Mouse (Mus musculus): ENCODE measurements around the gene Akap6. TPM values are rescaled to one million over a fixed set of nuclear protein-coding genes. Genes with fewer than 3 reads are reported as not detected.
A peak's percentile ranks its signal among the peaks of the same experiment; 100 is the strongest.

Gene Akap6
- total RNA-seq, 2 experiments from 2014 or later: not detected

DNA sequence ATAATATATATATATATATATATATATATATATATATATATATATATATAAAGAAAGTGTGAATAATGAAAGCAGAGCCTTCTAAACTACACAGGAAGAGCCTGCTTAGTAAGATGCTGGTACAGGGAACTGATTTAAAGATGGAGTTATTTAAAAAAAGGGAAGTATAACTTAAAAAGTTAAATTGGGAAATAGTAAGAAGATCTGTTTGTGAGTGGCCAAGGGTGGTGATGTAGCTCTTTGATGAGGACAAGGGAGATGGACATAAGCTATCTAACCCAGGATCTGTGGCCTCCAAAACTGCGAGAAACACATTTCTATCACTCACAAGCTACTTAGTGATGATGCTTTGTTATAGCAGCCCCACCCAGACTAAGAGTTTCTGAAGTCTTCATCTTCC is 146.8 kb downstream of the Akap6 start:
- peak; percentile 59; the same call in 1 of the 2 replicates for ATAC-seq (ENCODE audit: poor library complexity, severe bottlenecking)

DNA sequence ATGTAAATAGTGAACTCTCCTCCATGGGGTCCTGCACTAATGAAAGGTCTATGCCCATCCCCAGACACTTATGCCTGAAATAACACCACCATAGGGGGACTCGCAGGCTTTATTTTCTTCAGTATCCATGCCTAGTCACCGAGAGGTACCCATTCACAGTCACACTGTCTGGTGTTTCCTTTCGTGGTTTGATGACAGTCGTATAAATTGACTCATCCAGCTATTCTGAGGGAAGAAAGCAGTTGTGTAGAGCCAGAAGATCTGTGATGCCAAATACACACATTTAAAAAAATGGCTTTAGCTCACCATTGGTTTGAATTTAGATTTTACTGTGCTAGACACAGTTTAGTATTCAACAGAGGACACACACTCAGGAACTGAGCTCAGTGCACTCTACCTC is 147.8 kb downstream of the Akap6 start:
- ATAC-seq (ENCODE audit: poor library complexity, severe bottlenecking): no peak

DNA sequence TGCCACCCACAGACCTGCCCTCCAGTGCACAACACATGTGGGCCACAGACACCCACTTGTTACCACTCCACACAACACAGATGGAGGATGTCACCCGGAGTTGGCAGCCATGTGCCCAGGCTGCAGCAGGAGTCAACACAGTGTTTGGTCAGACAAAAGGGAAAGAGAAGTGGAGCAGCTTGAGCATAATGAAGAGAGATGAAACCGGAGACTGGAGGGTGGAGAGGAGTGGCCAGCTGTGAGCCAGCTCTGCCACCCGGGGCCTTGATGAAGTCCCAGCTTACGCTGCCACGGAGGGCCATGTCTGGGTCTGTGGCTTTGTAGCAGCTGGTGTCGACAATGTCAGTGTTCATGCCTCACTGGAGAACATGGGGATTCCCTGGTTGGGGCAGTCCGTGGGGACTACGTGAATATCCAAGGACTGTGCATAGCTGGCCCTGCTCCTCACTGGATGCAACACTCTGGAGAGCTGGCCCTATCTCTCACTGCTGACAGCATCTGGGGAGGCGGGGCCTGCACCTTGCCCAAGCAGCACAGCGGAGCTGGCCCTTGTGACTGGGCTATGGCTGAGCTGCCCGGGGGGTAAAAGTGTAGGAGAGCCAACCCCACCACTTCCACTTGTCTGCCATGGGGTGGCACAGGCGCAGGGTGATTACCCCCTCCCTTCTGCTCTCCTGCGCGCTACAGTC is 148.8 kb downstream of the Akap6 start:
- no peak for ATAC-seq (ENCODE audit: poor library complexity, severe bottlenecking)

DNA sequence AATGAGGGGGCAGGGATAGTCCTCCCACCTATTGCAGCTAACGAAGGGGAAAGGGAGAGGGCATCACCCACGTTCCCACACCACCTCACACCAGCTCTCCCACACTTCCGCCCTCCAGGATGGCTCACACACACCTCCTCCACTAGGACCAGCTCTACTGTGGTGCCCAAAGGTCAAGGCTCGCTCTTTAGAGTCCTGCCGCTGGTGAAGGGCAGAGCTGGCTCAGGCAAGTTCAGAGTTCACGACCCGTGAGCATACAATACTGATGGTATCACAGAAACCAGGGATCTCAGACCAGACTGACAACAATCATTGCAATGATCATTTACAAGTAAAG is 149.3 kb downstream of the Akap6 start:
- ATAC-seq (ENCODE audit: poor library complexity, severe bottlenecking): no peak

DNA sequence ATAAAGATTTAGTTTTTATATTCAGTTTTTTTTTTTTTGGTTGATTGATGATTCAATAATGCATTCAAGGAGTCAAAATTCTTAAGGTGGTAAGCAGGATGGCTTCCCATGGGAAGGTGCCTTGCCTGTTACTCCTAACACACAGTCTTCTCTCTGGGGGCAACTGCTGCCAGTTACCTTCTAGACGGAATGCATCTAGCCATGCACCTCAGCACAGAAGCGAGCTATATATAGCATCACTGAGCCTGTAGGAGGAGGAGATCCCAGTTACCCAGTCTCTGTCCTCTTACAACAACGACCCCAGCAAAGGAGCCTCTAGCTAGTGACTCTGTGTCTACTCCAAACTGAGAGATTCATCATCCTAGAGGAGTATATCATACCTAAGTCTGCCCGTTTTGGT is 150.1 kb downstream of the Akap6 start:
- ATAC-seq (ENCODE audit: poor library complexity, severe bottlenecking): no peak

DNA sequence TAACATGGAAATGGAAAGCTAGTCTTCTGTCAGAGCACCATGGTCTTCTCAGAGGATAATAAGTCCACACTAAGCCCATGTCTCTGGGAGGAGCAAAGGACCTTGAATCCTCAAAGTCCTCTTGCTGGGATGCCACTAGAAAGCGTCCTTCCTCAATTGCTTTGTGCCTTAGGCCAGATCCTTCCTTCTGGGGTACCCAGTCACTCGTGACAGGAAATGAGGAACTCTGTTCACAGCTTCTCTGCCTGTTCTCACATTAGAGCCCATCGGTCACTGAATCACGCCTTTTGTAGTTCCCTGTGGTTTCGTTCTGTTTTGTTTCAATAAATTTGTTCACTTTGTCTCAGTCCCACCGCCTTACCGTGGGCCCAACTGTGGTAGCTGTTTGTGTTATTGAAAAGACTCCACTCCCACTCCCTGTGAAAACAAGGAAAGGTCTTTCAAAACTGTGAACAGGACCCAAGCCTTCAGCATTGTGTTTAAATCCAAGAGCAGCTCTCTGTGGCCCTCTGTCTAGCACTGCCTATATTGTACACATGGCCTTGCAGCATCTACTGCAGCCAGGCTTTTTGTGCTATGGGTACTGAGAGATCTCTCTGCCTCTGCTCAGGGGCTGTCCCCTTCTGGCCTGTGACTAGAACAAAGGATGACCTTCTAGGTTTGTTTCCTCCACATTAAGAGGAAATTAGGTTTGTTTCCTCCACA is 151.3 kb downstream of the Akap6 start:
- peak; percentile 85 for ATAC-seq (ENCODE audit: poor library complexity, severe bottlenecking)

DNA sequence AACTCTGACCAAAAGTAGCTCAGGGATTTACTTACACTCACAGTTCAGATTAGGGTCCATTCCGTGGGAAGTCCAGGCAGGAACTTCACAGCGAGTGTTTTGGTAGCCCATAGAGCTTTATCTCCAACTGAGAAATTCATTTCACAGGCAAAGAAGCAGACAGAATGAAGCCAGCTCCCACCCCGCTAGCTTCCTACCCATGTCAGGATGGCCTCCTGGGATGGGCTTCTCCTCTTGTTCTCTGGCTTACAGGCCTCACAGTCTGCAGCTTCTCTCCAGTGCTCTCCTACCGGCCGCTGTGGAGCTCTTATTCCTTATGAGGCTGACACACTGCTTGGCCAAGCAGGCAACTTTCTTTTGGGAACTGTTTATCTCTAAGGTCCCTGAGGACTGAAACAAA is 152.0 kb downstream of the Akap6 start:
- ATAC-seq (ENCODE audit: poor library complexity, severe bottlenecking): no peak

DNA sequence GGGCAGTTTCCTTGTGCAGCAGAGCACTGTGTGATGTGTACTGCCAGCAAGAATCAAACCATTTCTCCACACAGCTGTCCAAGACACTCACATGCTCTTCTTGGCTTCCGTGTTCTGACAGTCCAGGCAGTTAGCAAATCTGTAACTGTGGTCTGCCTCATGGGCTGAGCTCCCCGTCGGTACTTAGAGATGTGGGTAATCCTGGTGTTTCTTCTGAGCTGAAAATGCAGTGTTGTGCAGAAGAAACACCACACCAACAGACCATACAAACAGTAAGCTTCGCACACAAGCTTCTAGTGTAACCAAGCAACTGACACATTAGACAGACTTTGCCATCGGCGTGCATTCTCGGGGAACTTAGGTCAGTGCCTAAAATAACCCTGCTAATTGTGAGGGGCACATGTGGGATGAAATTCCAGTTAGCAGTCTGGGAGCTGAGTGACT is 155.1 kb downstream of the Akap6 start:
- no peak for ATAC-seq (ENCODE audit: poor library complexity, severe bottlenecking)

DNA sequence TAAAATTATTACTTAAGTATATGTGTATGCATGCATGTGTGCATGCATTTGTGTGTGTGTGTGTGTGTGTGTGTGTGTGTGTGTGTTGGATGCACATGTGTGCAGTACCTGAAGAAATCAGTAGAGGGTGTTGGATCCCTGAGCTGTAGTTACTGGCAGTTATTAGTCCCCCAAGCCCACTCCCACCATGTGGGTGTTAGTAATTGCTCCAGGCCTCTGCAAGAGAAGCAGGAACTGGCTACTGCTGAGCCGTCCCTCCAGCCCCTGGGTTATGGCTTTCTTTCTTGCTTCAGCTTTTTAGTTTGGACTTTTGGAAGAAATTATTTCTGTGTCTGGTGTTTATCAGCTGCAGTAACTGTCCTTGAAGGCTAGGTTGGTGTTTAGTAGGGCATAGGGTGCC is 156.9 kb downstream of the Akap6 start:
- ATAC-seq (ENCODE audit: poor library complexity, severe bottlenecking): no peak

DNA sequence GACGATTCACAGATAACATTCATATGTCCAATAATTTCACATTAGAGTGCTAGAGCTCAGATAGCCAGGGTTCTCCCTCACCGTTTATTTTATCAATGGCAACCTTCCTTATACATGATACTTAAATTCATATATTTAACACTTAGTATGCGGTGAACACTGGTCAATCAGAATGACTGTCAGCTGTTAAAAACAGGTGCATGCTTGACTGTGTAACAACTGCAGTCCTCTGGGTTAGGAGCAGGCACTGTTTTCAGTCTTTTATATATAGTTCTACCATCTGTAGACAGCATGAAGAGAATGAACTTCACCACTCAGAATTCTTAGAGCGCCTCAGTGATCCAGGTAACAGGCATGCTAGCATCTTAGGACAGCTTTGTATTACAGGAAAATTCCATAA is 158.1 kb downstream of the Akap6 start:
- no peak for ATAC-seq (ENCODE audit: poor library complexity, severe bottlenecking)

DNA sequence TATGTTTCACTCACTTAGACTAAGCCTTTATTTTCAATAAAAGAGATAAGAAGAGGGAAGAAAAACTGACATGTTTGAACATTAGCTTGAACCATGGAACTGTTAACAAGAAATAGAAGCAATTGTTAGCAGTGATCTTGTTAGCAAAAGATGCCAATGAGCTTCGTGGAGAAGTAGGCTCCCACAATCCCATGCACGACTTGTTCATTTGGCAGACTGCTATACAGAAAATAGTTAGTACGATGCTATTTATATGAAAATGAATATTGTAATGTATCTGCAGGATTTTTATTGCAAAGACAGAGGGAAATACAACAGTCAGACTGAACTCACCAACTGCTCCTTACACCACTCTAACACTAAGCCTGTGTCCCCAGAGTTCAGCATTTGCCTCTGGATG is 162.7 kb downstream of the Akap6 start:
- ATAC-seq (ENCODE audit: poor library complexity, severe bottlenecking): no peak

DNA sequence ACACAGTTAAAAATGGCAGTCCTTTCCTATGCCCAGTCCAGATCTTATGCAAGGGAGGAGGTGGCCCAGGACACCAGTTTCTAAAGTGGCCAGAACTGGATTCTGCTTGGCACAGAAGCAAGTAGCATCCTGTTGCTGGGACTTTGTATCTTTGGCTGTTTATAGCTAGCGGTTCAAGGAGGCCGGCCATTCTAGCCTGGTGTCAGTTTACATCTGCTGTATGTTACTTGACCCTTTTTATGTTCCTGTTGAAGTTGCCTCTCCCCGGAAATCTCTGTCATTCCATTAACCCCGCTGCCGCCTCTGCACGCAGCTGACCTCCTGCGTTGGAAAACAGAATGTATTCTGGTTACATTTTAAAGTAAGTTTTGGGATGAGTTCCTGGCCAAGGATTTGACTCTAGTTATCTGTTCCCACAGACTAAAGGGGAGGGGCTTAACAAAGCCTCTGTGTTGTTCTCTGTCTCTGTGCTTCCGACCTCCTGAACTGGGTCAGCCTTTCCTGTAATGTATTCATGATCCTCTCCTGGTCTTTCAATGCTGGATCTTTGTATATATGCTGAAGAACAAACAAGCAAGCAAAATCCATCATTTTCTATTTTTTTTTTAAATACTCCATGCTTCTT is 168.9 kb downstream of the Akap6 start:
- no peak for ATAC-seq (ENCODE audit: poor library complexity, severe bottlenecking)

DNA sequence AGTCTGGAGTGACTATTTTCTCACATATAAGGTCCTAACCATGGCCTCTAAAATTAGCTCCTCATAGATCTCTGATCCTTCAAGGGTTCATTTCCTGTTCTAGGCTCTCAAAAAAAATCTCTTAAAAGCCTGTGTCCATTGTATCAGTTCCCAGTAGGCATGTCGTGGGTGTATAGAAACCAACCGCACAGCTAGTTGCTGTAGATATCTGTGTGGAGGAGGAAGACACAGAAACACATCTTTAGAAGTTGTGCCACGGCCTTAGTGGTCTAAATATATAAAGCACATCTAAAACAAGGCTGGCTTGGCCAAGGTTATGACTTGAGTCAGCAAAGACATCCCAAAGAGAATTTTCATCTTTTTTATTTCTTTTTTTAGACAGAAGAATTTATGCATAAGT is 172.4 kb downstream of the Akap6 start:
- ATAC-seq (ENCODE audit: poor library complexity, severe bottlenecking): no peak

DNA sequence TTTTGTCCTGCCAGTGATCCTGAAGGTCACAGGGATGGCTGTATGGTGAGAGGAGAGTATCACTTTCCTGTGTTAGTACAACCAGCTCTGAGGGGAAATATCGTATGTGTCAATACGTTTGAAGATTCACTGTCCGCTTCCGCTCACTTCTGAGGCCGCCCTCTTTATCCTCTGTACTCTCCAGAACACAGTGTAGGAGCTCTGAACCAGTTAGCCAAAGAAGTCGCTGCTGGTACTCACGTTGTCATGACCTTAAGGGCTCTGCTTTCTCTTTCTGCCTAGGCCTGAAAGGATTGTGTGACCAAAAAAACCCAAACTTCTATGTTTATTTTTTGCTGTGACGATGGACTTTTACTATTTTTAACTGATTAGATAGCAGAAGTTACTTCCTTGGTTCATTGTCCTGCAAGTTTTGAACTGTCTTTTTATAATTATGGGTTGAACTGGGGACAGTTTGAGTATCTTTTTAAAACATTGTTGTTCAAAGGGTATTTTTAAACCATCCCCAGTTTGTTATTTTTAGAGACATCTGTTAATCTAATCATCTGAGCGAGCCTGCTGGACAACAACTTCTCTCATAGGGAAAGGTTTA is 175.2 kb downstream of the Akap6 start:
- ATAC-seq (ENCODE audit: poor library complexity, severe bottlenecking): no peak

DNA sequence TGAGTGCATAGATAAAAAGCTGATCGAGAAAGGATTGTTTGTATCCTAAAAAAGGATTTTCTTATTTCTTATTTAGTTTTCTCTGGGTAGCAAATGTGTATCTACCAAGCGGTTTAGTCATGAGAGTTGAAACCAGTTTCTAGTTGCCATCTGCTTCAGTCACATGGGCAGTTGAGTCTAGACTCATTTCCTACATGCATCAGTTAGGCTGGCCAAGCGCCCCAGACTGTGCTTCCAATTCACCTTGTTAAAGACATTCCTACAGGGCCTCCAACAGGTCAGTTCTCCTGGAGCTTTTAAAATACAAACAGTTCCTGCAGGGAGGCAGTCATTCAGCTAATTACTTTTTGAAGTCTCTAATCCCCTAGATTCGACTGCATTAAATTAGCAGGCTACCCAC is 176.9 kb downstream of the Akap6 start:
- no peak for ATAC-seq (ENCODE audit: poor library complexity, severe bottlenecking)

DNA sequence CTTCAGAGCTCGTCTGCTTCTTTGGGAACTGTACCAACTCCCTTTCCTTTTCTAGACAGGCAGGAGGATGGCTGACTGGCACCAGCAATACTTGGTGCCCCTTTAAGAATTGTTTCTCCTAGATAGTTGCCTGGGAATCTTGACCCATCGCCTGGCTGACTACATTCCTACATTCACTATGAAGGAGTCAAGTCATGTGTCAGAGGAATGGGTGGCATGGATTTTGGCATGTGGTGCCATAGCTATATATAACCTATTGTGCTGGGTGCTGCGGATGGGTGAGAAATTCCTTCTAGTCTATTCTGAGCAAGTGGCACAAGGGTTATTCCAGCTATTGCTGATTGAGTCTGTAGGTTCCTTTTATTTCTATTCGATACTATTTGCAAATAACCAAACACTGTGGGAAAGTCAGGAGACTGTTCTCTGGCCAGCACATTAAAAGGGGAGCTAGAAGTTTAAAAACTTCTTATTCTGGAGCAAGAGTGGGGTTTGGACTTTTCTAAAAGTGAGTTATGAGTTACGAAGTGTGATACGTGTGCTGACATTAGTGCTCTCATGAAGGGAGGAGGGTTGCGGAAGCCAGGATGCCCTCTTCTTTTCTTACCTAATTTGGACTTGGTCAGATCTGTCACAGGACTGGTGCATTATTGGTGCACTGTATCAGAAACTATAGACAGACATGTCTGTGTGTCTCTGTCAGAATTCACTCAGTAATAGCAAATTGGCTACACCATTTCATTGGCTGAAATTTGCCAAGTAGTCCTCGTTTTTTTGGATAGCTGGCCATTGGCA is 178.0 kb downstream of the Akap6 start:
- no peak for ATAC-seq (ENCODE audit: poor library complexity, severe bottlenecking)

DNA sequence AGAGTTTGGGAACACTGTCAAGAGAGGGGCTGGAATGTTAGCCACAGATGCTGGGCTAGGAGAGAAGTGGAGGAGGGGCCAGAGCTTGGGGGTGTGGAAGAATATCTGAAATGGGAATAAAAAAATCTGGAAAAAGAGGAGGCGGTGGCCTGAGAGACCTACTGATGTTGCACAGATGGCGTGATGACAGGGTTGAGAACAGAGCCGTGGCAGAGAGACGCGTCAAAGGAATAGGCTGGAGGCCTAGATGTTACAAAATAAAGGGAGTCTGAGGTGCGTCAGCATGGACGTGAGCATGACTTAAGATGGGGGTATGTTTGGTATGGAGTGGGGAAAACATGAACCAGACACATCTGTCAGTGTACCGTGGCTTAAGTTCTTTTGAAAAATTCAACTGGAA is 180.1 kb downstream of the Akap6 start:
- no peak for ATAC-seq (ENCODE audit: poor library complexity, severe bottlenecking)

DNA sequence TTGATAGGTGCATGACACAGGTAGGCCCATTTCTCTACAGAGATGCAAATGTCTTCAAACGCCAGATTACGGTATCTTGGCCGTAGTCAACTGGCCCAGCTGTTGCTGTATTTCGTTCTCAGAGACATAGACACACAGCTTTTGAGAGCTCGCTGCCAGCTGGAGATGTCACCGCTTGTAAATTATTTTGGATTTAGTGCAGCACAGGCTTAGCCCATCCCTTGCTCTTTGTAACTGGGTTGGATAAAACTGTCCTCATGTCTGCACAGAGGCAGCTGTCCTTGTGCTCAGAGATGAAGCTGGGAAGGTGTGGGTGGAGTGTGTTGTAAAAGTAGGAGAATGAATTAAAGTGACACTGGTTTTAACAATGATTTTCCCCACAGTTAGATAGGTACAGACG is 193.3 kb downstream of the Akap6 start:
- no peak for ATAC-seq (ENCODE audit: poor library complexity, severe bottlenecking)

DNA sequence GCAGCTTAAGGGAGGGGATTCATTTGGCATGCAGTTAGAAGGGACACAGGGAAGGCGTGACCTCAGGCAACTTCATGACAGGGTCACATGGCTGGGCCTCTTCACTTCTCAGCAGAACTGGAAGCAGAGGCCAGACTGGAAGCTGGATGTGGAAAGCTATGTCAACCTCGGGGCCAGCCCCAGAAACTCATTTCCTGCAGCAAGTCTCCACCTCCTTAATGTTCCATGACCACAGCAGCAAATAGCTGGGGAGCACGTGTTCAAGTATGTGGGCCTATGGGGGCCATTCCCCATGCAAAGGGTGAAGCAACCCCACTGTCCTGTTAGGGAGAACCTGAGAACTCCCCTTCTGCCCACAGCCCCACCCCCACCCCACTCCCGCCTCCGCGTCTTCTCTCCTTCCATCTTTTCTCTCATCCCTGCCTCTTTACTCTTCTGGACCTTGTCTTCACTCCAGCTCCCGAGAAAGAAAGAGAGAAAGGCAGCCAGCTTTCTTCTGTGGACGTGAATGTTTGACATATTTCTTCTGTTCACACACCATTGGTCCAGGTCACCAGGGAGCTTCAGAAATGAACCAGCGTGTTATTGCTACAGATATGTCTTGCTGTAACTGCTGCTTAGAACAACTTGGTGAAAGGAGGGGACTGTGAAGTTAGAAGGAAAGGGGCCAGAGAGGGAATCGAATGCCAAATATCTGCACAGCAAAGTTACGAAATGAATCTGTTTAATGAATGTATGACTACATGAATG is 194.6 kb downstream of the Akap6 start:
- ATAC-seq (ENCODE audit: poor library complexity, severe bottlenecking): no peak

DNA sequence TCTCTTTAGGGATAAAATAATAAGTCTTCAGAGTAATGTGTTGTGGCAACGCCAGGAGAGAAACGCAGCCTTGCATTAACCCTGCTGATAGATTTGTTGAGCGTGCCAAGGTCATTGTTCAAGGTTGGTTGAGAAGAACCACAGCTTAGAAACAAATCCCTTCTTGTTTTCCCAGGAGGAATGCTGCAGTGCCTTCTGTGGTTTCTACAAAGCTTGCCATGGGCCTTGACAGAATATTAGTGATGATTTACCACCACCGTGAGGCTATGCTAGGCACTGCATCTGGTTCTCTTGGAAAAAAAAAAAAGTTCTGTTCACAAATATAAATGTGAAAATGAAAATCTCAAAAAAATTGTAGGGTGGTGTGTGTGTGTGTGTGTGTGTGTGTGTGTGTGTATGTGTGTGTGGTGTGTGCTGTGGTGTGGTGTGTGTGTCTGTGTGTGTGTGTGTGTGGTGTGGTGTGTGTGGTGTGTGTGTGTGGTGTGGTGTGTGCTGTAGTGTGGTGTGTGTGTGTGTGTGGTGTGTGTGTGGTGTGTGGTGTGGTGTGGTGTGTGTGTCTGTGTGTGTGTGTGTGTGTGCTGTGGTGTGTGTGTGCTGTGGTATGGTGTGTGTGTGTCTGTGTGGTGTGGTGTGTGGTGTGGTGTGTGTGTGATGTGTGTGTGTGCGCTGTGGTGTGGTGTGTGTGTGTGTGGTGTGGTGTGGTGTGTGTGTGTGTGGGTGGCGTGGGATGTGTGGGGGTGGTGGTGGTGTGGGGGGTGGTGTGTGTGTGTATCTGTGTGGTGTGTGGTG is 196.7 kb downstream of the Akap6 start:
- ATAC-seq (ENCODE audit: poor library complexity, severe bottlenecking): no peak

All from megakaryocyte, adult 5-6 weeks (primary cell).